Comparison of ENCODE assay signal across 9 mouse cellular contexts in the genomic region with DNA sequence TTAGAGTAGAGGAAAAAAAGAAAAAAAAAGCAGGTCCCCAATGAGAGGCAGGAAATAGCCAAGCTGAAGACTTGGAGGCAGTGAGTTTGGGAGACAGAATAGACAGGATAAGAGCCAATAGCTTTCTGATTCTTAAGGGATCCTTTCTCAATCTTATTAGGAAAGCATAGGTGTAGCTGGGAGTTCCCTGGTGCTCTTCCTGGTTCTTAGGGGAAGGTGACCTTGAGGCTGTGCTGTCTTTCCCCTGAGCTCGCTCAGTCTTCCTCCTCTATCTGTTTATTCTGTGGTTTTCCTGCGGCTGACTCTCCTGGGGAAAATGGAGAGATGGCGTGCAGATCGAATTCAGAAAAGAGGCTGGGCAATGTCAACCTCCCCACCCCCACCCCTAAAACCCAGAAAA. TPM values are rescaled to one million over a fixed set of nuclear protein-coding genes. Genes with fewer than 3 reads are reported as not detected.
A peak's percentile ranks its signal among the peaks of the same experiment; 100 is the strongest.
DNase-seq lines count a peak whose midpoint lies in the region; ATAC-seq and TF ChIP-seq lines count a peak whose summit lies in the region.
"Had no signal": no experiment of that assay in that cellular context is flagged by ENCODE, and none has a peak within 500 bp of the region (broad histone marks: within the 10 kb centered on the region; RNA-seq: fewer than 3 reads in every experiment).

No protein-coding gene starts in this region.

- WGBS in lung, embryonic 14.5 days, result 3% methylated on average over 4 of the region's 4 CpGs
- 0% methylated on average over 4 of the region's 4 CpGs for WGBS in embryonic facial prominence, embryonic 15.5 days
- WGBS in intestine, embryonic 16.5 days, result 3% methylated on average over 4 of the region's 4 CpGs
- WGBS in small intestine, adult 2 months, result 0% methylated on average over 4 of the region's 4 CpGs

- H3K36me3 ChIP-seq in lung, embryonic 14.5 days (ENCODE audit: insufficient read depth), result no peaks in the 10 kb centered on the region
- no peaks in the 10 kb centered on the region for H3K36me3 ChIP-seq in embryonic facial prominence, embryonic 15.5 days
- no peaks in the 10 kb centered on the region for H3K36me3 ChIP-seq in intestine, embryonic 16.5 days (ENCODE audit: control insufficient read depth, insufficient read depth, low read length)
- H3K36me3 ChIP-seq in small intestine, adult 2 months (ENCODE audit: control insufficient read depth, insufficient read depth, low read length), result peaks cover 22% of the 10 kb centered on the region
- H3K36me3 ChIP-seq: liver, embryonic 13.5 days had no signal

- no peak overlapping the region for H3K4me3 ChIP-seq in lung, embryonic 14.5 days (ENCODE audit: low read depth, low read length)
- peak overlapping the region; percentile 36 for H3K4me3 ChIP-seq in embryonic facial prominence, embryonic 15.5 days (replicated peaks)
- peak overlapping the region; percentile 56 for H3K4me3 ChIP-seq in intestine, embryonic 16.5 days (ENCODE audit: low read length)
- peak overlapping the region; percentile 81 for H3K4me3 ChIP-seq in small intestine, adult 2 months (ENCODE audit: low read depth, low read length)
- H3K4me3 ChIP-seq: liver, embryonic 13.5 days had no signal

- no peak for TF ChIP-seq CTCF in lung, embryonic 14.5 days (IDR thresholded peaks at IDR 0.05; ENCODE audit: low read depth)
- TF ChIP-seq CTCF in small intestine, adult 2 months (IDR thresholded peaks at IDR 0.05; ENCODE audit: extremely low read depth, insufficient read length, insufficient replicate concordance, low read depth, low read length), result no peak

- no peaks in the 10 kb centered on the region for H3K9me3 ChIP-seq in lung, embryonic 14.5 days (ENCODE audit: low read depth, low read length)
- H3K9me3 ChIP-seq in embryonic facial prominence, embryonic 15.5 days (replicated peaks), result no peaks in the 10 kb centered on the region
- no peaks in the 10 kb centered on the region for H3K9me3 ChIP-seq in intestine, embryonic 16.5 days (ENCODE audit: control insufficient read depth, low read length)
- H3K9me3 ChIP-seq: liver, embryonic 13.5 days had no signal

- no peak for TF ChIP-seq POLR2A in small intestine, adult 2 months (IDR thresholded peaks at IDR 0.05; ENCODE audit: low read depth, low read length)

- H3K27ac ChIP-seq in lung, embryonic 14.5 days (ENCODE audit: low read depth), result no peak overlapping the region
- H3K27ac ChIP-seq in embryonic facial prominence, embryonic 15.5 days (replicated peaks), result 0 out of 2 replicates have a peak overlapping the region, but pooled peaks have one; percentile 8
- H3K27ac ChIP-seq in intestine, embryonic 16.5 days (ENCODE audit: low read length), result peak overlapping the region; percentile 95
- H3K27ac ChIP-seq in small intestine, adult 2 months (ENCODE audit: insufficient read depth, low read depth, low read length), result peak overlapping the region; percentile 99
- H3K27ac ChIP-seq: liver, embryonic 13.5 days had no signal

- no peaks in the 10 kb centered on the region; the same call in 1 of the 2 replicates for H3K4me1 ChIP-seq in lung, embryonic 14.5 days (ENCODE audit: insufficient read depth)
- peaks cover 23% of the 10 kb centered on the region for H3K4me1 ChIP-seq in embryonic facial prominence, embryonic 15.5 days
- H3K4me1 ChIP-seq in intestine, embryonic 16.5 days (ENCODE audit: control insufficient read depth, insufficient read depth, low read length), result peaks cover 16% of the 10 kb centered on the region
- peaks cover 23% of the 10 kb centered on the region for H3K4me1 ChIP-seq in small intestine, adult 2 months (ENCODE audit: control insufficient read depth, insufficient read depth, insufficient read length, low read length)

- no peak for ATAC-seq in lung, embryonic 14.5 days (ENCODE audit: insufficient read depth)
- ATAC-seq in embryonic facial prominence, embryonic 15.5 days (ENCODE audit: insufficient number of reproducible peaks, low FRiP score, low TSS enrichment, low read depth), result no peak
- ATAC-seq in intestine, embryonic 16.5 days, result peak; percentile 39

- peaks cover 18% of the 10 kb centered on the region for H3K27me3 ChIP-seq in lung, embryonic 14.5 days (ENCODE audit: insufficient read depth, low read length)
- peaks cover 9% of the 10 kb centered on the region; the same call in 1 of the 2 replicates for H3K27me3 ChIP-seq in embryonic facial prominence, embryonic 15.5 days
- H3K27me3 ChIP-seq in intestine, embryonic 16.5 days (replicated peaks; ENCODE audit: control insufficient read depth, insufficient read depth, low read length), result no peaks in the 10 kb centered on the region
- H3K27me3 ChIP-seq in small intestine, adult 2 months (ENCODE audit: control insufficient read depth, insufficient read depth, low read length), result no peaks in the 10 kb centered on the region

- no peak overlapping the region for H3K9ac ChIP-seq in lung, embryonic 14.5 days
- no peak overlapping the region for H3K9ac ChIP-seq in embryonic facial prominence, embryonic 15.5 days
- H3K9ac ChIP-seq in intestine, embryonic 16.5 days (ENCODE audit: low read depth, low read length), result peak overlapping the region; percentile 66
- H3K9ac ChIP-seq: liver, embryonic 13.5 days had no signal

- DNase-seq in lung, embryonic 14.5 days, result no peak
- no peak for DNase-seq in lung, postnatal 4 days
- no peak for DNase-seq in thymus, postnatal 0 days (ENCODE audit: low spot score)
- DNase-seq in B cell, adult 2 months, result no peak
- DNase-seq in layer of hippocampus, adult 9-10 months (ENCODE audit: low spot score), result no peak

- peak overlapping the region; percentile 48; the same call in 1 of the 2 replicates for H3K4me2 ChIP-seq in lung, embryonic 14.5 days
- peak overlapping the region; percentile 51 for H3K4me2 ChIP-seq in embryonic facial prominence, embryonic 15.5 days (replicated peaks)
- H3K4me2 ChIP-seq in intestine, embryonic 16.5 days (ENCODE audit: low read depth, low read length), result peak overlapping the region; percentile 62

RNA-seq across cellular contexts. Expression of a gene that starts 0.4 kb away (rescaled TPM):
- 0.75 and 1.4 TPM in 2 replicates for polyA plus RNA-seq in lung, embryonic 14.5 days (2014; fragmentation: Nextera tagmentation; extraction: Ambion mirVana)
- 63.8 and 67.3 TPM in 2 replicates for polyA plus RNA-seq in embryonic facial prominence, embryonic 15.5 days (2015; fragmentation: Nextera tagmentation; extraction: Ambion mirVana)
- polyA plus RNA-seq in intestine, embryonic 16.5 days (2015; fragmentation: Nextera tagmentation; extraction: Ambion mirVana), result 880 and 1,082 TPM in 2 replicates
- 1,046 and 2,297 TPM in 2 replicates for polyA plus RNA-seq in small intestine, adult 2 months (2012; rRNA removed)
- polyA plus RNA-seq in thymus, postnatal 0 days (2015; fragmentation: Nextera tagmentation; extraction: Ambion mirVana), result 5.9 and 7.0 TPM in 2 replicates

RNA-seq across cellular contexts. Expression of a gene that starts 2.8 kb away (rescaled TPM):
- 10.5 and 10.8 TPM in 2 replicates for polyA plus RNA-seq in lung, embryonic 14.5 days (2014; fragmentation: Nextera tagmentation; extraction: Ambion mirVana)
- polyA plus RNA-seq in embryonic facial prominence, embryonic 15.5 days (2015; fragmentation: Nextera tagmentation; extraction: Ambion mirVana), result 12.8 TPM in 2 replicates
- 18.7 and 21.4 TPM in 2 replicates for polyA plus RNA-seq in intestine, embryonic 16.5 days (2015; fragmentation: Nextera tagmentation; extraction: Ambion mirVana)
- polyA plus RNA-seq in small intestine, adult 2 months (2012; rRNA removed), result 19.8 and 47.0 TPM in 2 replicates
- polyA plus RNA-seq in thymus, postnatal 0 days (2015; fragmentation: Nextera tagmentation; extraction: Ambion mirVana), result 8.5 and 8.7 TPM in 2 replicates

RNA-seq across cellular contexts. Expression of a gene that starts 29.0 kb away (rescaled TPM):
- 0.24 TPM in 1 of 2 replicates, not detected in the other for polyA plus RNA-seq in lung, embryonic 14.5 days (2014; fragmentation: Nextera tagmentation; extraction: Ambion mirVana)
- polyA plus RNA-seq in embryonic facial prominence, embryonic 15.5 days (2015; fragmentation: Nextera tagmentation; extraction: Ambion mirVana), result 0.08 TPM in 1 of 2 replicates, not detected in the other
- 0.04 TPM in 2 replicates for polyA plus RNA-seq in intestine, embryonic 16.5 days (2015; fragmentation: Nextera tagmentation; extraction: Ambion mirVana)
- 0.55 and 1.0 TPM in 2 replicates for polyA plus RNA-seq in small intestine, adult 2 months (2012; rRNA removed)
- polyA plus RNA-seq in thymus, postnatal 0 days (2015; fragmentation: Nextera tagmentation; extraction: Ambion mirVana), result 0.07 TPM in 1 of 2 replicates, not detected in the other
- polyA plus RNA-seq: liver, embryonic 13.5 days had no signal

RNA-seq across cellular contexts. Expression of a gene that starts 55.6 kb away (rescaled TPM):
- polyA plus RNA-seq in lung, embryonic 14.5 days (2014; fragmentation: Nextera tagmentation; extraction: Ambion mirVana), result 628 and 649 TPM in 2 replicates
- polyA plus RNA-seq in embryonic facial prominence, embryonic 15.5 days (2015; fragmentation: Nextera tagmentation; extraction: Ambion mirVana), result 751 and 770 TPM in 2 replicates
- 889 and 911 TPM in 2 replicates for polyA plus RNA-seq in intestine, embryonic 16.5 days (2015; fragmentation: Nextera tagmentation; extraction: Ambion mirVana)
- 937 and 1,104 TPM in 2 replicates for polyA plus RNA-seq in small intestine, adult 2 months (2012; rRNA removed)
- 319 and 390 TPM in 2 replicates for polyA plus RNA-seq in thymus, postnatal 0 days (2015; fragmentation: Nextera tagmentation; extraction: Ambion mirVana)

RNA-seq across cellular contexts. Expression of a gene that starts 55.6 kb away (rescaled TPM):
- 2.0 and 2.6 TPM in 2 replicates for polyA plus RNA-seq in lung, embryonic 14.5 days (2014; fragmentation: Nextera tagmentation; extraction: Ambion mirVana)
- polyA plus RNA-seq in embryonic facial prominence, embryonic 15.5 days (2015; fragmentation: Nextera tagmentation; extraction: Ambion mirVana), result 3.0 and 3.3 TPM in 2 replicates
- 1.1 and 1.5 TPM in 2 replicates for polyA plus RNA-seq in intestine, embryonic 16.5 days (2015; fragmentation: Nextera tagmentation; extraction: Ambion mirVana)
- polyA plus RNA-seq in small intestine, adult 2 months (2012; rRNA removed), result 0.80 and 0.84 TPM in 2 replicates
- 1.6 and 2.1 TPM in 2 replicates for polyA plus RNA-seq in thymus, postnatal 0 days (2015; fragmentation: Nextera tagmentation; extraction: Ambion mirVana)

Comparison
In these comparisons a context has a peak if more than half of its experiments do, and no peak if none do; other contexts are left out.
1. RNA of a gene that starts 0.4 kb away (polyA plus RNA-seq): 1,046 to 2,297 TPM in small intestine, adult 2 months and 880 to 1,082 TPM in intestine, embryonic 16.5 days; 63.8 to 67.3 TPM in embryonic facial prominence, embryonic 15.5 days, 5.9 to 7.0 TPM in thymus, postnatal 0 days and 0.75 to 1.4 TPM in lung, embryonic 14.5 days; every median in the first group is over 10 times any median in the second.
2. Peak in every context shown above with its lines, with median percentiles within 50 percentile points of each other: H3K4me2 ChIP-seq.